Mouse (Mus musculus) kidney, adult 2 months (tissue): ENCODE results near the gene Mkln1.

Experiments
- CTCF ChIP-seq: fragments of 200-500 bp; conservative IDR thresholded peaks from 2 replicates; pipeline ENCODE4 v1.5.1; 2011; ENCODE audit warnings: low read depth, mild to moderate bottlenecking, control low read depth, low read length, moderate library complexity, mixed read lengths; ENCODE audit not compliant: insufficient read depth, insufficient read length
- POLR2A ChIP-seq: fragments of 200-500 bp; IDR thresholded peaks from one replicate; pipeline ENCODE4 v1.6.1; 2011; ENCODE audit warnings: low read depth, low read length, control low read depth

DNA sequence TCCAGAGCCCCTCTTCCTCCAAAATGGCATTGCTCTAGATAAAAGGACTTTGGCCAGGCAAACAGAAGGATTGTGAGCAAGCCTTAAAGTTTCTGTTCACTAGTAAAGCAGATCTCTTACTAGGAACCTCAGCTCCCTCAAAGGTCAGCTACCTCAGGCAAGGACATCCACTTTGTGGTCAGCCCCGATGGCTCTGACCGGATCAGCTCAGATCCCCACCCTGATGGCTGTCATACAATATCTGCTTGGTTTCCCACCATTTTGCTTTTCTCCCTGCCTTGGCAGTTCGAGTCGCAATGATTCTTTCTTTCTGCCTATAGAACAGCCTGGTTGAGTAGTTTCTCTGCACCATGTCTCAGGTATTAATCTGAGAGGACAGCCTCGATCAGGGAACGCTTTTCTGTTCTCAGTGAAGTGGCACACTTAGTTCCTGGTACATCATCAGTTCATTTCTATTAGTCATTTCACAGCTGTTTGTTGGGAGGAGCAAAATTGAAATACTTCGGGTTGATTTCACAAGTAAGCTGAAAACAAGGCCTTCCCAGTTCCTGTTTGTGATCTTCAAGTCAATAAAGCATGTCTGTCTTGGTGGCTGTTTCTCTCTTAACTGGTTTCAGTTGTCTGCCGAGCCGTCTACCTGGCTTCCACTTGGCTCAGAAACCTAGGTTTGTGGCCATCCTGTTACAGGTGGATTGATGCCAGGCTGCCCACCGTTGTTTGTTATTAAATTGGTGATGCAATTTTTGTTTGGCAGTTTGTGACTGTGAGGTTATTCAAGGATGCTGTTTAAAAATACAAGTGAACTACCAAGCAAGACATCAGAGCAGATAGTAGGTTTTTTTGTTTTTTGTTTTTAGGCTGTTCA lies 13.0 kb upstream of the Mkln1 start:
- TF ChIP-seq CTCF (no peak), POLR2A (no peak)
